Mouse (Mus musculus) embryonic facial prominence, embryonic 15.5 days (tissue): ENCODE measurements around the gene Acvrl1. TPM values are rescaled to one million over a fixed set of nuclear protein-coding genes. Genes with fewer than 3 reads are reported as not detected.

Experiments used
- ATAC-seq: fragments of 200-750 bp; cut with Nextera tagmentation; 2 replicates; pipeline ENCODE4 v1.8.0; 2017; ENCODE audit warnings: low read depth, moderate TSS enrichment; ENCODE audit not compliant: insufficient number of reproducible peaks, low FRiP score, low TSS enrichment
- H3K27ac ChIP-seq: fragments of 300-500 bp; sonication (generic); replicated peaks from 2 replicates; pipeline ENCODE4 v1.5.1; 2015; ENCODE audit warnings: mild to moderate bottlenecking, inconsistent platforms
- H3K27me3 ChIP-seq: fragments of 300-500 bp; sonication (generic); 2 replicates; pipeline ENCODE4 v1.6.1; 2015; ENCODE audit warnings: inconsistent platforms
- H3K36me3 ChIP-seq: fragments of 300-500 bp; sonication (generic); 2 replicates; pipeline ENCODE4 v1.6.1; 2015; ENCODE audit warnings: mild to moderate bottlenecking, inconsistent platforms
- H3K4me1 ChIP-seq: fragments of 300-500 bp; sonication (generic); 2 replicates; pipeline ENCODE4 v1.6.1; 2015; ENCODE audit warnings: inconsistent platforms
- H3K4me2 ChIP-seq: fragments of 300-500 bp; sonication (generic); replicated peaks from 2 replicates; pipeline ENCODE4 v1.6.1; 2015; ENCODE audit warnings: mild to moderate bottlenecking, inconsistent platforms
- H3K4me3 ChIP-seq: fragments of 300-500 bp; sonication (generic); replicated peaks from 2 replicates; pipeline ENCODE4 v1.5.1; 2015; ENCODE audit warnings: mild to moderate bottlenecking, inconsistent platforms
- H3K9ac ChIP-seq: fragments of 300-500 bp; sonication (generic); 2 replicates; pipeline ENCODE4 v1.6.1; 2015; ENCODE audit warnings: inconsistent platforms
- H3K9me3 ChIP-seq: fragments of 300-500 bp; sonication (generic); replicated peaks from 2 replicates; pipeline ENCODE4 v1.6.1; 2016; ENCODE audit warnings: inconsistent platforms
- WGBS: fragments of 180-500 bp; shearing (Covaris S2); methylation state at CpG from one replicate; pipeline ENCODE4 v1.1.7; 2015; 5-methylcytosine and 5-hydroxymethylcytosine counted together
- polyA plus RNA-seq: library from polyadenylated mRNA; unstranded; fragments of >200 nt; fragmentation: Nextera tagmentation; extraction: Ambion mirVana; gene quantifications from 2 replicates; pipeline ENCODE4 v1.2.1, GENCODE M21; 2015

Acvrl1 gene
- polyA plus RNA-seq, 1 experiment from 2014 or later: 19.6 TPM

- Histone ChIP-seq H3K9ac (no peak overlapping the region), H3K4me1 (peaks cover 51% of the 10 kb centered on the region)
Measured at GRCm38 (mm10) chr15:101132041-101132440, 3.7 kb downstream of the Acvrl1 start.

GRCm38 (mm10) chr15:101132761-101133160 is 4.4 kb downstream of the Acvrl1 start:
- no peaks in the 10 kb centered on the region for H3K9me3 ChIP-seq
- H3K27ac ChIP-seq: peak overlapping the region; percentile 12; the same call in 1 of the 2 replicates
- H3K4me2 ChIP-seq: no peak overlapping the region
- WGBS: 63% methylated on average over 6 of the region's 6 CpGs
- H3K27me3 ChIP-seq: peaks cover 14% of the 10 kb centered on the region
- peaks cover 49% of the 10 kb centered on the region for H3K4me1 ChIP-seq
- H3K9ac ChIP-seq: no peak overlapping the region
- peaks cover 8% of the 10 kb centered on the region; the same call in 1 of the 2 replicates for H3K36me3 ChIP-seq
- H3K4me3 ChIP-seq: no peak overlapping the region
- ATAC-seq: no peak

More at GRCm38 (mm10) chr15:101132041-101132440, 3.7 kb downstream of the Acvrl1 start:
- H3K9me3 ChIP-seq: no peaks in the 10 kb centered on the region
- WGBS: 56% methylated on average over 6 of the region's 6 CpGs
- ATAC-seq: no peak
- H3K27me3 ChIP-seq: peaks cover 14% of the 10 kb centered on the region
- no peak overlapping the region for H3K4me2 ChIP-seq
- H3K4me3 ChIP-seq: no peak overlapping the region
- H3K27ac ChIP-seq: no peak overlapping the region
- peaks cover under 1% of the 10 kb centered on the region; the same call in 1 of the 2 replicates for H3K36me3 ChIP-seq

- Histone ChIP-seq H3K9me3 (no peaks in the 10 kb centered on the region), H3K4me2 (peak overlapping the region; percentile 12), H3K4me1 (peaks cover 40% of the 10 kb centered on the region), H3K4me3 (0 out of 2 replicates have a peak overlapping the region, but pooled peaks have one; percentile 15), H3K9ac (no peak overlapping the region), H3K27me3 (peaks cover 14% of the 10 kb centered on the region), H3K36me3 (peaks cover 8% of the 10 kb centered on the region; the same call in 1 of the 2 replicates), H3K27ac (peak overlapping the region; percentile 65)
- ATAC-seq: peak; percentile 54; the same call in 1 of the 2 replicates
- WGBS: 22% methylated on average over 15 of the region's 15 CpGs
Measured at GRCm38 (mm10) chr15:101133993-101134704, 5.8 kb downstream of the Acvrl1 start.

GRCm38 (mm10) chr15:101135405-101135804 is 7.1 kb downstream of the Acvrl1 start:
- ATAC-seq: no peak
- Histone ChIP-seq H3K4me3 (peak overlapping the region; percentile 8; the same call in 1 of the 2 replicates), H3K27ac (no peak overlapping the region), H3K27me3 (peaks cover 7% of the 10 kb centered on the region; the same call in 1 of the 2 replicates), H3K9me3 (no peaks in the 10 kb centered on the region), H3K4me1 (peaks cover 49% of the 10 kb centered on the region), H3K4me2 (peak overlapping the region; percentile 12; the same call in 1 of the 2 replicates), H3K36me3 (peaks cover 8% of the 10 kb centered on the region; the same call in 1 of the 2 replicates), H3K9ac (no peak overlapping the region)
- WGBS: 39% methylated on average over 8 of the region's 8 CpGs

- 81% methylated on average over 11 of the region's 11 CpGs for WGBS
Measured at GRCm38 (mm10) chr15:101137455-101137854, 9.1 kb downstream of the Acvrl1 start.

GRCm38 (mm10) chr15:101138675-101139074 is 10.4 kb downstream of the Acvrl1 start:
- no peak overlapping the region for H3K4me3 ChIP-seq
- no peak for ATAC-seq
- peaks cover 8% of the 10 kb centered on the region; the same call in 1 of the 2 replicates for H3K36me3 ChIP-seq
- no peak overlapping the region for H3K4me2 ChIP-seq
- H3K27ac ChIP-seq: no peak overlapping the region
- H3K27me3 ChIP-seq: no peaks in the 10 kb centered on the region
- H3K4me1 ChIP-seq: peaks cover 56% of the 10 kb centered on the region
- WGBS: 69% methylated on average over 3 of the region's 3 CpGs
- no peaks in the 10 kb centered on the region for H3K9me3 ChIP-seq
- H3K9ac ChIP-seq: no peak overlapping the region

More at GRCm38 (mm10) chr15:101137455-101137854, 9.1 kb downstream of the Acvrl1 start:
- ATAC-seq: no peak
- no peak overlapping the region for H3K4me2 ChIP-seq
- peaks cover 50% of the 10 kb centered on the region for H3K4me1 ChIP-seq
- H3K27ac ChIP-seq: no peak overlapping the region
- no peak overlapping the region for H3K9ac ChIP-seq
- H3K27me3 ChIP-seq: no peaks in the 10 kb centered on the region
- no peak overlapping the region for H3K4me3 ChIP-seq
- no peaks in the 10 kb centered on the region for H3K9me3 ChIP-seq
- H3K36me3 ChIP-seq: peaks cover 8% of the 10 kb centered on the region; the same call in 1 of the 2 replicates

- WGBS: 24% methylated on average over 12 of the region's 12 CpGs
- ATAC-seq: no peak
- Histone ChIP-seq H3K4me2 (no peak overlapping the region), H3K4me1 (peaks cover 58% of the 10 kb centered on the region), H3K9me3 (no peaks in the 10 kb centered on the region), H3K27me3 (no peaks in the 10 kb centered on the region), H3K4me3 (no peak overlapping the region), H3K36me3 (peaks cover 8% of the 10 kb centered on the region; the same call in 1 of the 2 replicates), H3K9ac (no peak overlapping the region), H3K27ac (peak overlapping the region; percentile 63; the same call in 1 of the 2 replicates)
Measured at GRCm38 (mm10) chr15:101139885-101140284, 11.6 kb downstream of the Acvrl1 start.

GRCm38 (mm10) chr15:101140587-101140986 is 12.3 kb downstream of the Acvrl1 start:
- Histone ChIP-seq H3K4me3 (no peak overlapping the region), H3K27me3 (no peaks in the 10 kb centered on the region), H3K4me1 (peaks cover 58% of the 10 kb centered on the region), H3K36me3 (peaks cover 8% of the 10 kb centered on the region; the same call in 1 of the 2 replicates), H3K27ac (peak overlapping the region; percentile 63), H3K4me2 (peak overlapping the region; percentile 34; the same call in 1 of the 2 replicates), H3K9ac (no peak overlapping the region), H3K9me3 (no peaks in the 10 kb centered on the region)
- no peak for ATAC-seq
- 36% methylated on average over 6 of the region's 6 CpGs for WGBS

- peaks cover 8% of the 10 kb centered on the region; the same call in 1 of the 2 replicates for H3K36me3 ChIP-seq
- peak overlapping the region; percentile 63 for H3K27ac ChIP-seq
Measured at GRCm38 (mm10) chr15:101141061-101141541, 12.8 kb downstream of the Acvrl1 start.

GRCm38 (mm10) chr15:101142672-101143071 is 14.3 kb downstream of the Acvrl1 start:
- Histone ChIP-seq H3K27me3 (no peaks in the 10 kb centered on the region), H3K4me3 (no peak overlapping the region), H3K4me2 (no peak overlapping the region), H3K9ac (no peak overlapping the region), H3K27ac (no peak overlapping the region), H3K9me3 (no peaks in the 10 kb centered on the region), H3K4me1 (peaks cover 79% of the 10 kb centered on the region), H3K36me3 (peaks cover 1% of the 10 kb centered on the region; the same call in 1 of the 2 replicates)
- no peak for ATAC-seq
- WGBS: 60% methylated on average over 8 of the region's 8 CpGs

More at GRCm38 (mm10) chr15:101141061-101141541, 12.8 kb downstream of the Acvrl1 start:
- peak overlapping the region; percentile 34; the same call in 1 of the 2 replicates for H3K4me2 ChIP-seq
- no peaks in the 10 kb centered on the region for H3K27me3 ChIP-seq
- peak; percentile 46 for ATAC-seq
- H3K9ac ChIP-seq: no peak overlapping the region
- no peaks in the 10 kb centered on the region for H3K9me3 ChIP-seq
- WGBS: 5% methylated on average over 9 of the region's 14 CpGs
- H3K4me1 ChIP-seq: peaks cover 63% of the 10 kb centered on the region
- no peak overlapping the region for H3K4me3 ChIP-seq

- no peaks in the 10 kb centered on the region for H3K36me3 ChIP-seq
- 14% methylated on average over 8 of the region's 8 CpGs for WGBS
- peak overlapping the region; percentile 82 for H3K27ac ChIP-seq
- peak; percentile 66 for ATAC-seq
- H3K9me3 ChIP-seq: no peaks in the 10 kb centered on the region
- no peak overlapping the region for H3K9ac ChIP-seq
- H3K4me2 ChIP-seq: no peak overlapping the region
- no peak overlapping the region for H3K4me3 ChIP-seq
- no peaks in the 10 kb centered on the region for H3K27me3 ChIP-seq
- H3K4me1 ChIP-seq: peaks cover 87% of the 10 kb centered on the region
Measured at GRCm38 (mm10) chr15:101143494-101143893, 15.2 kb downstream of the Acvrl1 start.
